Mouse (Mus musculus) midbrain, embryonic 14.5 days (tissue): ENCODE results near the gene Inpp5d. TPM values are rescaled to one million over a fixed set of nuclear protein-coding genes. Genes with fewer than 3 reads are reported as not detected.

ENCODE experiments used
- ATAC-seq: fragments of 200-750 bp; cut with Nextera tagmentation; 2 replicates; pipeline ENCODE4 v1.8.0; 2017; ENCODE audit warnings: moderate number of reproducible peaks, moderate library complexity; ENCODE audit not compliant: low FRiP score, low TSS enrichment
- DNase-seq: peaks from one replicate; pipeline ENCODE4 v3.0.0-alpha.2; 2015
- H3K27ac ChIP-seq: fragments of 300-500 bp; sonication (generic); replicated peaks from 2 replicates; pipeline ENCODE4 v1.5.1; 2014; ENCODE audit warnings: mild to moderate bottlenecking, low read depth, low read length, moderate library complexity
- H3K27me3 ChIP-seq: fragments of 300-500 bp; sonication (generic); 2 replicates; pipeline ENCODE4 v1.6.1; 2014; ENCODE audit warnings: low read length, control low read depth, mixed read lengths; ENCODE audit not compliant: control insufficient read depth, insufficient read depth
- H3K36me3 ChIP-seq: fragments of 300-500 bp; sonication (generic); 2 replicates; pipeline ENCODE4 v1.6.1; 2014; ENCODE audit warnings: low read length, control low read depth; ENCODE audit not compliant: control insufficient read depth, insufficient read depth
- H3K4me1 ChIP-seq: fragments of 300-500 bp; sonication (generic); 2 replicates; pipeline ENCODE4 v1.6.1; 2014; ENCODE audit warnings: mild to moderate bottlenecking, antibody characterized with exemption, low read length, control low read depth; ENCODE audit not compliant: control insufficient read depth, insufficient read depth
- H3K4me2 ChIP-seq: fragments of 300-500 bp; sonication (generic); 2 replicates; pipeline ENCODE4 v1.6.1; 2014; ENCODE audit warnings: mild to moderate bottlenecking, low read length, moderate library complexity
- H3K4me3 ChIP-seq: fragments of 300-500 bp; sonication (generic); replicated peaks from 2 replicates; pipeline ENCODE4 v1.5.1; 2014; ENCODE audit warnings: low read depth, low read length
- H3K9ac ChIP-seq: fragments of 300-500 bp; sonication (generic); replicated peaks from 2 replicates; pipeline ENCODE4 v1.6.1; 2014; ENCODE audit warnings: mild to moderate bottlenecking, low read length, moderate library complexity
- H3K9me3 ChIP-seq: fragments of 300-500 bp; sonication (generic); 2 replicates; pipeline ENCODE4 v1.6.1; 2016; ENCODE audit warnings: low read length, control low read depth, mixed read lengths; ENCODE audit not compliant: control insufficient read depth
- WGBS: fragments of 180-500 bp; shearing (Covaris S2); extraction: QIAGEN DNeasy Blood & Tissue Kit; methylation state at CpG from one replicate; pipeline ENCODE4 v1.1.7; 2014; 5-methylcytosine and 5-hydroxymethylcytosine counted together
- polyA plus RNA-seq: library from polyadenylated mRNA; unstranded; fragments of >200 nt; fragmentation: Nextera tagmentation; extraction: Ambion mirVana; gene quantifications from 2 replicates; pipeline ENCODE4 v1.2.1, GENCODE M21; 2014

The Inpp5d gene
- polyA plus RNA-seq, 1 experiment from 2014 or later, result 4.6 TPM

GRCm38 (mm10) chr1:87614576-87615295 lies 5.4 kb upstream of the Inpp5d start:
- no peak for ATAC-seq
- WGBS, result 88% methylated on average over 2 of the region's 2 CpGs

GRCm38 (mm10) chr1:87620693-87621092 lies 581 bp downstream of the Inpp5d start:
- no peak for ATAC-seq
- Histone ChIP-seq H3K27me3 (no peaks in the 10 kb centered on the region), H3K27ac (no peak overlapping the region), H3K36me3 (no peaks in the 10 kb centered on the region), H3K4me3 (no peak overlapping the region), H3K9me3 (no peaks in the 10 kb centered on the region), H3K4me2 (no peak overlapping the region), H3K4me1 (no peaks in the 10 kb centered on the region), H3K9ac (no peak overlapping the region)
- 89% methylated on average over 6 of the region's 6 CpGs for WGBS
- no peak for DNase-seq

More at GRCm38 (mm10) chr1:87614576-87615295, 5.4 kb upstream of the Inpp5d start:
- Histone ChIP-seq H3K9me3 (no peaks in the 10 kb centered on the region), H3K27ac (no peak overlapping the region), H3K4me3 (no peak overlapping the region), H3K27me3 (no peaks in the 10 kb centered on the region), H3K9ac (no peak overlapping the region), H3K4me1 (no peaks in the 10 kb centered on the region), H3K36me3 (no peaks in the 10 kb centered on the region), H3K4me2 (no peak overlapping the region)
- DNase-seq, result no peak

GRCm38 (mm10) chr1:87621146-87621857 lies 1.2 kb downstream of the Inpp5d start:
- Histone ChIP-seq H3K4me2 (no peak overlapping the region), H3K9me3 (no peaks in the 10 kb centered on the region), H3K9ac (no peak overlapping the region), H3K27ac (no peak overlapping the region), H3K4me1 (no peaks in the 10 kb centered on the region), H3K4me3 (no peak overlapping the region), H3K27me3 (no peaks in the 10 kb centered on the region), H3K36me3 (no peaks in the 10 kb centered on the region)
- ATAC-seq (no peak), DNase-seq (no peak)
- WGBS, result 88% methylated on average over 9 of the region's 9 CpGs

- H3K9me3 ChIP-seq, result no peaks in the 10 kb centered on the region
- no peaks in the 10 kb centered on the region for H3K4me1 ChIP-seq
- H3K27ac ChIP-seq, result no peak overlapping the region
- H3K36me3 ChIP-seq, result no peaks in the 10 kb centered on the region
- no peak for DNase-seq
- WGBS, result 60% methylated on average over 3 of the region's 3 CpGs
- no peak overlapping the region for H3K4me2 ChIP-seq
- H3K27me3 ChIP-seq, result no peaks in the 10 kb centered on the region
- no peak overlapping the region for H3K9ac ChIP-seq
- H3K4me3 ChIP-seq, result no peak overlapping the region
- no peak for ATAC-seq
Observed at GRCm38 (mm10) chr1:87621858-87622279, 1.8 kb downstream of the Inpp5d start.

GRCm38 (mm10) chr1:87623977-87624666 lies 4.0 kb downstream of the Inpp5d start:
- Histone ChIP-seq H3K9ac (no peak overlapping the region), H3K4me3 (no peak overlapping the region), H3K4me2 (no peak overlapping the region), H3K4me1 (no peaks in the 10 kb centered on the region), H3K9me3 (no peaks in the 10 kb centered on the region), H3K27me3 (no peaks in the 10 kb centered on the region), H3K27ac (no peak overlapping the region), H3K36me3 (no peaks in the 10 kb centered on the region)
- no peak for DNase-seq
- no peak for ATAC-seq
- WGBS, result 83% methylated on average over 1 of the region's 1 CpGs

GRCm38 (mm10) chr1:87624826-87625225 lies 4.7 kb downstream of the Inpp5d start:
- Histone ChIP-seq H3K27me3 (no peaks in the 10 kb centered on the region), H3K4me3 (no peak overlapping the region), H3K4me1 (no peaks in the 10 kb centered on the region), H3K4me2 (no peak overlapping the region), H3K36me3 (no peaks in the 10 kb centered on the region), H3K27ac (no peak overlapping the region), H3K9ac (no peak overlapping the region), H3K9me3 (no peaks in the 10 kb centered on the region)
- ATAC-seq (no peak), DNase-seq (no peak)
- WGBS, result 90% methylated on average over 2 of the region's 2 CpGs

- no peak overlapping the region for H3K27ac ChIP-seq
- no peaks in the 10 kb centered on the region for H3K36me3 ChIP-seq
- H3K4me3 ChIP-seq, result no peak overlapping the region
- H3K4me2 ChIP-seq, result no peak overlapping the region
- no peak for DNase-seq
- 82% methylated on average over 6 of the region's 6 CpGs for WGBS
- no peak overlapping the region for H3K9ac ChIP-seq
- H3K9me3 ChIP-seq, result no peaks in the 10 kb centered on the region
- no peak for ATAC-seq
- no peaks in the 10 kb centered on the region for H3K27me3 ChIP-seq
- no peaks in the 10 kb centered on the region for H3K4me1 ChIP-seq
Observed at GRCm38 (mm10) chr1:87625254-87626025, 5.3 kb downstream of the Inpp5d start.

GRCm38 (mm10) chr1:87626344-87626743 lies 6.2 kb downstream of the Inpp5d start:
- no peak overlapping the region for H3K4me3 ChIP-seq
- H3K9me3 ChIP-seq, result no peaks in the 10 kb centered on the region
- H3K36me3 ChIP-seq, result no peaks in the 10 kb centered on the region
- ATAC-seq (no peak), DNase-seq (no peak)
- 75% methylated on average over 2 of the region's 2 CpGs for WGBS
- no peak overlapping the region for H3K27ac ChIP-seq
- H3K4me2 ChIP-seq, result no peak overlapping the region
- no peak overlapping the region for H3K9ac ChIP-seq
- no peaks in the 10 kb centered on the region for H3K4me1 ChIP-seq
- no peaks in the 10 kb centered on the region for H3K27me3 ChIP-seq
